Mouse (Mus musculus) forebrain, postnatal 0 days (tissue): ENCODE results near the gene Dhh. TPM values are rescaled to one million over a fixed set of nuclear protein-coding genes. Genes with fewer than 3 reads are reported as not detected.
A peak's percentile ranks its signal among the peaks of the same experiment; 100 is the strongest.
"Not testable (repeated sequence)": the region's sequence is repeated elsewhere in the genome, so short reads cannot be mapped to it uniquely, and the experiment has no call there.

ENCODE experiments used
- ATAC-seq: fragments of 200-750 bp; cut with Nextera tagmentation; 2 replicates; pipeline ENCODE4 v1.8.0; 2017; ENCODE audit warnings: mild to moderate bottlenecking, moderate library complexity
- DNase-seq: peaks from one replicate; pipeline ENCODE4 v3.0.0-alpha.2; 2015
- H3K27ac ChIP-seq: fragments of 300-500 bp; sonication (generic); 2 replicates; pipeline ENCODE4 v1.5.1; 2014; ENCODE audit warnings: low read depth, mild to moderate bottlenecking, antibody characterized with exemption, low read length, moderate library complexity, mixed read lengths
- H3K27me3 ChIP-seq: fragments of 300-500 bp; sonication (generic); 2 replicates; pipeline ENCODE4 v1.6.1; 2014; ENCODE audit warnings: mild to moderate bottlenecking, low read length, mixed read lengths; ENCODE audit not compliant: insufficient read depth
- H3K36me3 ChIP-seq: fragments of 300-500 bp; sonication (generic); 2 replicates; pipeline ENCODE4 v1.6.1; 2014; ENCODE audit warnings: mild to moderate bottlenecking, moderate library complexity; ENCODE audit not compliant: insufficient read depth
- H3K4me1 ChIP-seq: fragments of 300-500 bp; sonication (generic); 2 replicates; pipeline ENCODE4 v1.6.1; 2014; ENCODE audit warnings: antibody characterized with exemption; ENCODE audit not compliant: insufficient read depth
- H3K4me2 ChIP-seq: fragments of 300-500 bp; sonication (generic); 2 replicates; pipeline ENCODE4 v1.6.1; 2014; ENCODE audit warnings: low read depth, mild to moderate bottlenecking, moderate library complexity
- H3K4me3 ChIP-seq: fragments of 300-500 bp; sonication (generic); 2 replicates; pipeline ENCODE4 v1.5.1; 2014; ENCODE audit warnings: low read depth, low read length, mixed read lengths
- H3K9ac ChIP-seq: fragments of 300-500 bp; sonication (generic); 2 replicates; pipeline ENCODE4 v1.6.1; 2014; ENCODE audit warnings: mild to moderate bottlenecking
- H3K9me3 ChIP-seq: fragments of 300-500 bp; sonication (generic); 2 replicates; pipeline ENCODE4 v1.6.1; 2016; ENCODE audit warnings: low read length
- CTCF ChIP-seq: sonication (generic); IDR thresholded peaks from 2 replicates; pipeline ENCODE4 v1.5.1; 2016; ENCODE audit warnings: antibody characterized with exemption, control low read depth, low read depth
- WGBS: fragments of 180-500 bp; shearing (Covaris S2); extraction: QIAGEN DNeasy Blood & Tissue Kit; methylation state at CpG from one replicate; pipeline ENCODE4 v1.1.7; 2014; 5-methylcytosine and 5-hydroxymethylcytosine counted together
- polyA plus RNA-seq: library from polyadenylated mRNA; unstranded; fragments of >200 nt; fragmentation: Nextera tagmentation; extraction: Ambion mirVana; gene quantifications from 2 replicates; pipeline ENCODE4 v1.2.1, GENCODE M21; 2015
- total RNA-seq: library from RNA; depleted of rRNA; stranded (reverse); fragments of >200 nt; gene quantifications from 2 replicates; pipeline ENCODE4 v1.2.3, GENCODE M21; 2014

Gene Dhh
- total and polyA plus RNA-seq, 2 experiments from 2014 or later, result 0.25 to 0.76 TPM

DNA sequence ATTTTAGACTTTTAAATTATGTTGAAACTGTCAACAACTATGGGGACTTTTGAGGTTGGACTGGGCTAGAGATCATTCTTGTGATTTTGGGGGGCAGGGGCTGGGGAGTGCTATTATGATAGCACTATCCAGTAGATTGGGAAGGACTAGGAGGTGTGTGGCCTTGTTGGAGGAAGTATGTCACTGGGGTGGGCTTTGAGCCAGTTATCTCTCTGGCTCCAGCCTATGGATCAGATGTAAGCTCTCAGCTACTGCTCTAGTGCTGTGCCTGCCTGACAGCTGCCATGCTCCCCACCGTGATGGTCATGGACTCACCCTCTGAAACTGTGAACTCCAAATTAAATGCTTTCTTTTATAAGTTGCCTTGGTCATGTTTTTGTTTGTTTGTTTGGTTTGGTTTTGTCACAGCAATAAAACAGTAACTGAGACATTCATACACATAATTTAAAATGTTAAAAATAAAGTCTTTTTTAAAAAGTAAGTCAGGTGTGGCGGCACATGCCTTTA is 24.7 kb upstream of the Dhh start:
- no peaks in the 10 kb centered on the region for H3K27me3 ChIP-seq
- no peaks in the 10 kb centered on the region for H3K4me1 ChIP-seq
- no peak overlapping the region for H3K9ac ChIP-seq
- no peak for ATAC-seq
- H3K9me3 ChIP-seq, result no peaks in the 10 kb centered on the region
- H3K36me3 ChIP-seq, result no peaks in the 10 kb centered on the region
- H3K27ac ChIP-seq, result no peak overlapping the region
- H3K4me2 ChIP-seq, result no peak overlapping the region
- no peak overlapping the region for H3K4me3 ChIP-seq
- no peak for TF ChIP-seq CTCF
- WGBS, result 80% methylated on average over 2 of the region's 2 CpGs
- no peak for DNase-seq

- no peak for DNase-seq
- no peaks in the 10 kb centered on the region for H3K4me1 ChIP-seq
- no peak overlapping the region for H3K4me3 ChIP-seq
- no peaks in the 10 kb centered on the region for H3K27me3 ChIP-seq
- H3K9ac ChIP-seq, result no peak overlapping the region
- no peak for TF ChIP-seq CTCF
- no peaks in the 10 kb centered on the region for H3K36me3 ChIP-seq
- ATAC-seq, result no peak
- no peak overlapping the region for H3K27ac ChIP-seq
- H3K9me3 ChIP-seq, result no peaks in the 10 kb centered on the region
- 32% methylated on average over 3 of the region's 3 CpGs for WGBS
- no peak overlapping the region for H3K4me2 ChIP-seq
Observed at GRCm38 (mm10) chr15:98922581-98922980, 24.2 kb upstream of the Dhh start.

DNA sequence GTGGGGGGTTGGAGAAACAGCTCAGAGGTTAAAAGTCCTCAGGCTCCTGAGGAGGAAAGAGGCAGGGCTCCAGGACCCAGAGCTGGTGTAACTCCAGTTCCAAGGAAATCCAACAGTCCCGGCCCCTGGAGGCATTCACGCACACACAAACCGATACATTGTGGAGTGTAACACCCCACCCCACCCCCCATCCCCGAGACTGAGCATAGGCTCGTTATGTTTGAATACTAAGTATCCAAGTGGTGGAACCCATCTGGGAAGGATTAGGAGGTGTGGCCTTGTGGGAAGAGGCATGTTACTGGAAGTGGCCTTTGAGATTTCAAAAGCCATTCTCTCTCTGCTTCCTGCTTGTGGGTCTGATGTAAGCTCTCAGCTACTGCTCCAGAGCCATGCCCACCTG is 23.2 kb upstream of the Dhh start:
- no peaks in the 10 kb centered on the region for H3K36me3 ChIP-seq
- no peak overlapping the region for H3K4me3 ChIP-seq
- DNase-seq (no peak), ATAC-seq (no peak)
- no peak overlapping the region for H3K9ac ChIP-seq
- WGBS, result 62% methylated on average over 5 of the region's 5 CpGs
- H3K4me1 ChIP-seq, result peaks cover 2% of the 10 kb centered on the region; the same call in 1 of the 2 replicates
- no peak overlapping the region for H3K4me2 ChIP-seq
- TF ChIP-seq CTCF, result no peak
- H3K9me3 ChIP-seq, result no peaks in the 10 kb centered on the region
- no peaks in the 10 kb centered on the region for H3K27me3 ChIP-seq
- H3K27ac ChIP-seq, result no peak overlapping the region

DNA sequence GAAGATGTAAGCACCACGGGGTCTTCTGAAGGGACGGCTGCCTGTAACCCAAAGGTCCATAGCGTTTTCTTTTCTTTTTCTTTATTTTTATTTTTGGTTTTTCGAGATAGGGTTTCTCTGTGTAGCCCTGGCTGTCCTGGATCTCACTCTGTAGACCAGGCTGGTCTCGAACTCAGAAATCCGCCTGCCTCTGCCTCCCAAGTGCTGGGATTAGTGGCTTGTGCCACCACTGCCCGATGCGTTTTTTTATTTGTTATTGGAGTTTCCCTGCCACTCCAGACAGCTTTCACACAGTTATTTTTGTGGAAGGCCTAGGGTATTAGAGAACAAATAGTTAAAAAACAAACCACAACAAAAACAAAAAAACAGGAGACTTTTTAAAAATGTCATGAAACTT is 20.2 kb upstream of the Dhh start:
- H3K4me1 ChIP-seq, result peaks cover 15% of the 10 kb centered on the region; the same call in 1 of the 2 replicates
- H3K4me3 ChIP-seq, result peak overlapping the region; percentile 94
- WGBS, result 23% methylated on average over 8 of the region's 8 CpGs
- H3K36me3 ChIP-seq, H3K9me3 ChIP-seq, H3K27me3 ChIP-seq, DNase-seq, ATAC-seq: not testable (repeated sequence)
- peak overlapping the region; percentile 74 for H3K4me2 ChIP-seq
- peak overlapping the region; percentile 64; the same call in 1 of the 2 replicates for H3K27ac ChIP-seq
- peak overlapping the region; percentile 51 for H3K9ac ChIP-seq

DNA sequence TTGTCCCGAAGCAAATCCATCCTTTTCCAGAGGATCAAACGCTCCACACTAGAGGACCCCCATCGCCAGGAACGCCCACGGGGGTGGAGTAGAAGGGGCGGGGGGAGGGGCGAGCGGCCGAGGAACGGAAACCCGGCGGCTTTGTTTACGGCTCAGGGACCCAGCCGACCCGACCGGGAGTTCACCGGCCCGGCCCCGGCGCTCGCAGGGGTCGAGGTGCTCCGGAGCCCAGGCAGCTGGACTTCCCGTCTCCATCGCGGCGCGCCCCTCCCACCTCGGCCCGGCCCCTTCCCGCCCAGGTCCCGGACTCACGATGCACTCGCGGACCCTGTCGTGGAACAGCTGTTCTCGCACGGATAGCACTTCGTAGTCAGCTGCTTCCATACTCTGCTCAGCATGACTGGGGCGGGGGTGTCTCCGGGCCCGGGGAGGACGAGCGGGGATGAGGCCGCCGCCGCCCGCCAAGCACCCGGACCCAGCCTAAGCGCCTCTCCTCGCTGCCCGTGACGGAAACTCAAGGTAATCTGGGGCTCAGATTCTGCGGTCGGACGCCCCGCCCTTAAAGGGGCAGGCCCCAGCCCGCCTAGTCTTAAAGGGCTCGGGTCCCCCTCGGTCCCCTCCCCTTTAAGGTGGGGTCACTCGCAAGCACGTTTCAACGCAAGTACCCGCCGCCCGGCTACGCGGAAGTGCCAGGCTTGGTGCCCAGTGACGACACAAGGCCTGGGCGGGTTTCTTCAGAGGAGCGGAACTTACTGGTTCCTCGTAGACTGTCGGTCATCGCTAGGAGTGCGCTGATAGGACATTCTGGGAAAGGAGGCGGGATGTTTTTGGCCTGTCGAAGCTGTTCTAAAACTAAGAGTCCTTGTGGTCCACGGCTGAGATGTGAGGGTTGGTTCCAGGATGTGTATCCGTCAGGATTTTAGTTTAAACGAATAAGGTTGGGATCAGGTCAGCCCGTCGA is 19.5 kb upstream of the Dhh start, which contains the start of gene Lmbr1l:
TSS of gene Lmbr1l (minus strand) at position 694 of the 961 bp plus-strand sequence.
- Histone ChIP-seq H3K9ac (peak within 1 kb of the TSS; percentile 84), H3K27ac (peak within 1 kb of the TSS; percentile 95), H3K4me3 (peak within 1 kb of the TSS; percentile 94), H3K4me1 (peaks cover 15% of the 10 kb centered on the region; the same call in 1 of the 2 replicates), H3K36me3 (peaks cover 5% of the 10 kb centered on the region; the same call in 1 of the 2 replicates), H3K9me3 (no peaks in the 10 kb centered on the region), H3K27me3 (no peaks in the 10 kb centered on the region), H3K4me2 (peak within 1 kb of the TSS; percentile 74)
- ATAC-seq, result peak; percentile 99
- 1% methylated on average over 82 of the region's 82 CpGs for WGBS
- peak; percentile 100 for DNase-seq
- TF ChIP-seq CTCF, result no peak

GRCm38 (mm10) chr15:98917091-98917490 is 18.8 kb upstream of the Dhh start:
- peak overlapping the region; percentile 84 for H3K9ac ChIP-seq
- TF ChIP-seq CTCF, result no peak
- 0% methylated on average over 14 of the region's 14 CpGs for WGBS
- peak overlapping the region; percentile 95 for H3K27ac ChIP-seq
- no peak for ATAC-seq
- H3K27me3 ChIP-seq, result no peaks in the 10 kb centered on the region
- peaks cover 12% of the 10 kb centered on the region for H3K36me3 ChIP-seq
- H3K4me1 ChIP-seq, result peaks cover 15% of the 10 kb centered on the region; the same call in 1 of the 2 replicates
- H3K9me3 ChIP-seq, result no peaks in the 10 kb centered on the region
- H3K4me3 ChIP-seq, result peak overlapping the region; percentile 94
- DNase-seq, result no peak
- H3K4me2 ChIP-seq, result peak overlapping the region; percentile 74

DNA sequence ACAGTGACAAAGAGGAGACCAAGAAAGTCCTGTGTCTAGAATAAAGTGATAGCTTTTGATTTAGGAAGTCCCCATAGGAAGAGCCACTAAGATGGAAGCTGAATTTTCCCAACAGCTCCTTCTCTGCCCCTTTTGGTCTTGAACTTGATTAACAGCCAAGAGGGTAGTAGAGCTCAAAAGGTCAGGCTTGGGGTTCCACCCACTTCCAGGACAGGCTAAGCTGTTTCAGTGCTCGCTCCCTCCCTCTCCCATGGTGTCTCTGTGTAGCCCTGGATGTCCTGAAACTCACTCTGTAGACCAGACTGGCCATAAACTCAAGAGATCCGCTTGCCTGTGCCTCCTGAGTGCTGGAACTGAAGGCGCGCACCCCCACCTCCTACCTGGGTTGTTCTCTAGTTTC is 17.7 kb upstream of the Dhh start:
- TF ChIP-seq CTCF, result no peak
- H3K4me2 ChIP-seq, result peak overlapping the region; percentile 74
- H3K27ac ChIP-seq, result no peak overlapping the region
- H3K4me1 ChIP-seq, result peaks cover 15% of the 10 kb centered on the region; the same call in 1 of the 2 replicates
- no peaks in the 10 kb centered on the region for H3K27me3 ChIP-seq
- 90% methylated on average over 4 of the region's 4 CpGs for WGBS
- ATAC-seq, result no peak
- no peaks in the 10 kb centered on the region for H3K9me3 ChIP-seq
- peaks cover 23% of the 10 kb centered on the region for H3K36me3 ChIP-seq
- H3K9ac ChIP-seq, result peak overlapping the region; percentile 84; the same call in 1 of the 2 replicates
- H3K4me3 ChIP-seq, result peak overlapping the region; percentile 94; the same call in 1 of the 2 replicates
- no peak for DNase-seq
